Mouse (Mus musculus): Measurements from ENCODE around the gene Hdc.

The Hdc gene

DNA sequence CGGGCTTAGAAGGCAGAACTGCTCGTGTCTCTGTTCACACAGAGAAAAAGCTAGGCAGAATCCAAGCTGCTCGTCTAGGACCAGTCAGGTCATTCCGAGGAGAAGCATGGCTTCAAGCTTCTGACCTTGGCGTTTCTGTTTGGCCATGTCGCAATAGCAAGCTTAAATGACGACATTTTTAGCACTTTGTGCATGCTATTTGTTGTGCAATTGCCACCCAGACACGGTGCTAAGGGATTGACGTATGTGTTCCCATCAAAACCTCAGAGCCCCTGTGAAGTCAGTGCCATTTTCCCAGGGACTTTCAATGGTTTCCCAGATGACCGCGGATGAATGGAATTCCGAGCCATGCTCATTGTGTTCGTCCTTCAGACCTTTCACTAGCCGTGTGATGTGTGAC, 18.6 kb downstream of the Hdc start:
- no peak for DNase-seq (ENCODE audit: low read depth)

DNA sequence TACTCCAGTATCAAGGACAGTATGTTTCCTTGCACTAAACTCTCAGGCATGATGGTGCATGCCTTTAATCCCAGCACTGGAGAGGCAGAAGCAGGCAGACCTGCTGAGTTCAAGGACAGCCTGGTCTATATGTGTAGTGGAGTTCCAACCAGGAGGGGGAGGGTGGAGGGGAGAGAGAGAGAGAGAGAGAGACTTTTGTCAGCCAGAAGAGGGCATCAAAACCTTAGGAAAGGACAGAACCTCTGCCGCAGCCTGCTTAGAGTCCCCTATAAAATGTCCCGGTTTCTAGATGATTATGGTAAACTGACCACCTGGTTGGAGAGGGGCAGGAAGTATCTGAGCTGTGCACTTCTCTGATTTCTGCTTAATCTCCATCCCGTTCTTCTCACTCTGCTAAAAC, 20.1 kb downstream of the Hdc start:
- DNase-seq (ENCODE audit: low read depth), result peak; percentile 73

DNA sequence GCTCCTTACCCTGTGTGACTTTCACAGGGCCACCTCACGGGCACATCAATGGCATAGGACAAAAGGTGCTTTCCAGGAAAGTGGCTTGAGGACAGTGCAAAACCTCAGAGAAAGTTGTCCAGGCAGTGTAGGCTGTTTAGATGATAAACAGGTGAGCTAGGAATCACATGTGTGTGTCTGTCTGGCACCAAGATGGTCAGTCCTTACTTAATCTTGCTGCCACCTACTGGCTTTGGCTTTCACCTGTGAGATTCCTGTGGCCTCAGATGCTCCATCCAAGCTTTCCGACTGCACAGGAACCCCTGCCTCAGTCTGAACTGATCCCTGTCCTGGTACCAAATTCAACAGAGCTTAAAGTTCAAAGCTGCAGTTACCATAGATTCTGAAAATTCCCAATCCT, 20.7 kb downstream of the Hdc start:
- DNase-seq (ENCODE audit: low read depth), result no peak

DNA sequence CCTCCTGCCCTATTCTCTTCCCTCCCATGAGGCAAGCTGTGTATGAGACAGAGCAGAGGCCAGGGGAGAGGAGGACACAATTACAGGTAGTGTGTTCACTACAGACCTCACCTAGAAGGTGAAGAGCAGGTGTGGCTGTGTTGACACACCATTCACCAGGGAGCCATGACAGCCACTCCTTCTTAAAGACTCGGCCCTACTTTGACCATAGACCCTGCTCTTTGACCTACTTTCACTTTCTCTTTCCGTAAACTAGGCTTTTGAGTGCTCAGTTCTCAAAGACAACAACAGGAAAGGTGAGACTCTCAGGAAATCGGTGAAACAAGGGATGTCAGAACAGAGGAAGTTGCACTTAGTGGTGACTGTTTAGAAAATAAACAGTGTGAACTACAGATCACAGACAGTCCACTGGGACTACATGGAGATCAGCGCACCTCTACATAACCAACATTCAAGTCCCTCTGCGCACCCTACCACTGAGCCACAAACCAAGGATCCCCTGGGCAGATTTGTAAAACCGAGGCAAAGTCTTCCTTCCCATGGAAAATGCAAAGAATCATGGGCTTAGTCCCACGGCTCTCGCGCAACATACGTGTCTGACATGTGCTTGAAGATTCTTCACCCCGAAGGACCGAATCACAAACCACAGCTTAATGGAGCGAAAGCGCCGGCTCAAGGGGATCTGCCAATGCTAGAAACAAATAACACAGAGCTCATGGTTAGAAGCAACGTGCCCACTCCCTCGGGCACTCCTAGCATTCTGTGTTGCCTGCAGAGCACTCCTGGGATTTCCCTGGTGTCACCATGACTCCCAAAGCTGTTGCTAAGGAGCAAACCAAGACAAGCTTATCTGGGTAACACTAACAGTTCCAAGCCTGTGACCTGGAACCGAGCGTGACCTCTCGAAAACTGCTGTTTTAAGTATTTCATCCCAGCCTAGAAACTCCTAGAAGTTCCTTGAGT, 21.5 kb downstream of the Hdc start:
- DNase-seq (ENCODE audit: low read depth), result peak; percentile 83

- peak; percentile 21 for DNase-seq (ENCODE audit: low read depth)
These were observed 22.6 kb downstream of the Hdc start for GRCm38 (mm10) chr2:126596347-126597072.

- DNase-seq (ENCODE audit: low read depth), result peak; percentile 89
These were observed 25.1 kb downstream of the Hdc start for GRCm38 (mm10) chr2:126593831-126594610.

DNA sequence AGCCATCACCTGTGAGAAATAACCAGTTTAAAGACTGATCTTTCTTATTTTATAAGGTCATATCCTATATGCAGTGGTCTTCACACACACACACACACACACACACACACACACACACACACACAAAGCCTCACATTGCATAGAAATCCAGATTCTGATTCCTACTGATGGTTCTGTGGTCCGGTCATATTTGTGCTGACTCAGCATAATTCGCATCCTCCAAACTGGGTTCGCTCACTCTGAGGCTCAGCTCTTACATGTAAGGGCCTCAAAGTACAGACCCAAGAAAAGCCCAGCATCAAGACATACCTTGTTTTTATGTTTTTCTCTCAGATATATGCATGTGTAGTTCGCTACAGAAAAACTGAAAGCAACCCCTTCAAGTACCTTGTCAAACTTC, 27.8 kb downstream of the Hdc start:
- no peak for DNase-seq (ENCODE audit: low read depth)

DNA sequence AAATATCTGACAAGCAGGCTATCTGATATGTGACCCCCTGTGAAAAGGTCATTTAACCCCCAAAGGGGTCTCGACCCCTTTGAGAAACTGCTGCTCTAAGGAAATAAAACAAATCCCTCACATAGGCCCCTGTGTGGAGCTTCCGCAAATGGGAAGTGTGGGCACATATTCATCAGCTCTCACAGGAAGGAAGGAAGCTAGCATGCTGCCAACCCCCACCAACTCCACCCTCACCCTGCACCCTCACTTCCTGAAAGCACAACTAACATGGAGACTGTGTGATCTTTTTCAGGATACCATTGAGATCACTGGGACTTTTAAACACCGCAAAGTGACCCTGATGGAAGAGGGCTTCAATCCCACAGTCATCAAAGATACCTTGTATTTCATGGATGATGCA, 31.6 kb downstream of the Hdc start:
- no peak for DNase-seq (ENCODE audit: low read depth)

DNA sequence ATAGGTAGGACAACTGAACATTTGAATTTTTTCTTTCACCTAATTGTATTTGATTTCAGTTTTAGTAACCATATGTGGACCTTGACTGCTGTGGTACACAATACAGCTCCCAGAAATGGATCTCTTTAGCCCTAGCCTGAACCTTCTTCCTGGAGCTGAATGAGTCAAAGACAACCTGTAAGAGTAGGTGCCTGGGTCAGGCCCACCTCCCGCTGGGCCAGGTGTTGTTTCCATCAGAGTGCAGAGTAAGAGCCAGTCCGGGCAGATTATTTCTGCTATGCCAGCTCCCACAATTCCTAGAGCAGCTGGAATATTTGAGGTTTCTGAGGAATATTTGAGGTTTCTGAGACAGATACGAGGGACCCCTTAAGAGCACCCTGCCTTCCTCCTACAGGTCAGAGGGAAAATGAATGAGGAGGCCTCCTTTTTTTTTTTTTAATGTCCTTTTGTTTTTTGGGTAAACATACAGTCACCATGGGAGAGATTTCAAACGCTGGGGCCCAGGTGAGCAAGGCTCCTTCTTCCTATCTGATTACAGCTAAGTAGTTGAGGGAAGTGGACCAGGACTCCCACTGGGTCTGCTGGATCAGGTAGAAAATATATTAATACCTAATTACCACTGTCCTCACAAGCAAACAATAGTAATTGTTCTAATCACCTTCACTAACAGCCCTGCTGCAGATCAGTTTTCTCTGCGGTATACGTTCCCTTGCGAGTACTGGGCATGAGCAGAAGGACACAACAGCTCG, 34.3 kb downstream of the Hdc start:
- no peak for DNase-seq (ENCODE audit: low read depth)

DNA sequence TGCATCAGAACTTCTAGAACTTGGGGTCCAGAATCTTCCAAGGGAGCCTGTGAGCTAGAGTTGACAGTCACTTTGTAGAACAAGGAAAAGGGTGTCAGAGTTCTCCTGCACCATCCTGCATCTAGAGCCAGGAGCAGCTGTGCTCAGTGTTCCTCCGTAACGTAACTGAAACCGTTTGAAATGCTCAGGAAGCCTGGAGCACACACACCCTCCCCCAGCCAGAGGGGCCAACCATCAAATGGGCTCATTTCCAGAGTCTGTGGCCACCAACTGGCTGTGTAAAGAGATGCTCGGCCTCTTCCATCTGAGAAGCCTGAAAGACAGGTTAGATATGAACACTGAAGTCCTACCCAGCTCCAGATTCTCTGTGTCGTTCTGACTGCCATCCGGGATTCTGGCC, 35.1 kb downstream of the Hdc start:
- no peak for DNase-seq (ENCODE audit: low read depth)

- no peak for DNase-seq (ENCODE audit: low read depth)
These were observed 39.8 kb downstream of the Hdc start for GRCm38 (mm10) chr2:126579282-126579681.

DNA sequence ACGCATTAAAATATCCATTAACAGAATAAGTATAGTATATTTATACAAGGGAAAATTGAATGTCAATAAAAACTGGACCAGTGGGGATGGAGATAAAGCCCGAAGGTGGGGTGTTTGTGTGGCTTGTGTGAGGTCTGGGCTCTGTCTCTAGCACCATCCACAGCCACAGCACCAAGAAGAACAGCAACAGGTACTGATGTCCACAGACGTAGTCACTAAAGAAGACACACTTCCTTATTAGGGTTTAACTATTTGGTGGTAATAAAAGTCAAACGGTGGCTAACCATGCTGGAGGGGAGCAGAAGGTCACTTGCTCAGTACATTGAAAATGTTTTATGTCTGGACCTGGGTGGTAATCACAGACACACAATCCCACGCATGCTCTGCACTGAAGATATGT, 41.7 kb downstream of the Hdc start:
- no peak for DNase-seq (ENCODE audit: low read depth)

- DNase-seq (ENCODE audit: low read depth), result no peak
These were observed 43.5 kb downstream of the Hdc start for GRCm38 (mm10) chr2:126575391-126576176.

DNA sequence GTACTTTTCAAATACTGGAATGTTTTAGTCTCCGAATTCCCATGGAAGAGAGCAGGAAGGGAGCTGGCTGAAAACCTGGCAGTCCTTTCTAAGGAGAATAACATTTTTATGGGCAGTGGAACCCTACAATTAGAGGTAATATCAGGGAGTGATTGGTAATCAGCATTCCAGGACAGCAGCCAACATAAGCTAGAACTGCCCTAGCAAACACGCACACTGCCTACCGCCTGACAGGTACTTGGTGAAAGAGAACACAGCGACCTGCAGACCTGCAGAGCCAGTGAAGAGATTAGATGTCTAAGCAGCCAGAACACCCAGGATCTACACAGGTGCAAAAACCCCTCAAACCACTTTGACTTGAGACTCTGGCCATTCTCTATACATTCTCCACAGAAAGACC, 46.4 kb downstream of the Hdc start:
- no peak for DNase-seq (ENCODE audit: low read depth)

GRCm38 (mm10) chr2:126572163-126572562, 46.9 kb downstream of the Hdc start:
- no peak for DNase-seq (ENCODE audit: low read depth)

DNA sequence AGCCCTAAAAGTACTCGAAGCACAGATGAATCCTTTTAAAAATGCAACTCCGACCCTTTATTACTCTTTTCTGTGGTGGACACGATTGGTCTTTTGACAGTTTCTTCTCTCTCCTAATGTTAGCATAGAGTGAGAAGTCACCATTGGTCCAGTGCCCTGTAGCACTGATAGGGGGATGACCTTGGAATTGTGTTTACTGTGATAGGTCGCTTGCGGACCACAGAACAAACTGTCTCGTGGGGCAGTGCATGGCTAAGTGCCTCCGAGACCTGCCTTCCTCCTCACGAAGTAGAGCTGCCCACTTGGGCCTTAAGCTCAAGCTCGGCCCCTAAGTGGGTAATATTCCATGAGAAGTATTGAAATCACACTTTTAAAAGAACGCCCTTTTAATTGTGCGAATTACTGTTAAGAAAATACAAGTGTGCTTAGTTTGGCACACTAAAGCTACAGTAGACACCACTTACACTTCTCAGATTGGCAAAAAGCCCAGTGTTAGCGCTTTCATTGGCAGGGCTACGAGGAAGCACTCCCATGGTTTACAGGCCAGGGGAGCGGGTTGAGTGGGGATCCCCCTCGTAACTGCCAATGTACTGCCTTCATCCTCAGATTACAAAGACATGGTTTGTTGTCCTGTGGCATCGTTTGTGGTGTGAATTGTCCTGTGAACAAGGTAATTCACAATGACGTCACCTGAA, 55.5 kb downstream of the Hdc start:
- no peak for DNase-seq (ENCODE audit: low read depth)

DNA sequence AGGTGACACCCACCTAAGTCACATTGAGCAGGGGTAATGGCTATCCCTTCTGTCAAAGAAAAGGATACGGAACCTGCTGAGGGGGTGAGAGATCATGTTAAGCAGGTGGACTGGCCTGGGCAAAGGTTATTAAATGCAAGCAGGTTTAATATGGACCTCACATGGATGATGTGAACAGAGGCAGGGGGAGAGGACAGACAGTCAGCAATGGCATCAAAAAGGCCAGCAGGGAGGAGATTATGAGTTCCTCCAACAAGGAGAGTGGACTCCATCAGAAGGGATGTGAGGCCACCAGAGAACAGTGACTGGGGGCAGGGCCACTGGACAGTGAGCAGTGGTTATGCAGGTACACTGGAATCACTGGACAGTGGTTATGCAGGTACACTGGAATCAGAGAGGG, 59.0 kb downstream of the Hdc start:
- DNase-seq (ENCODE audit: low read depth), result no peak

DNA sequence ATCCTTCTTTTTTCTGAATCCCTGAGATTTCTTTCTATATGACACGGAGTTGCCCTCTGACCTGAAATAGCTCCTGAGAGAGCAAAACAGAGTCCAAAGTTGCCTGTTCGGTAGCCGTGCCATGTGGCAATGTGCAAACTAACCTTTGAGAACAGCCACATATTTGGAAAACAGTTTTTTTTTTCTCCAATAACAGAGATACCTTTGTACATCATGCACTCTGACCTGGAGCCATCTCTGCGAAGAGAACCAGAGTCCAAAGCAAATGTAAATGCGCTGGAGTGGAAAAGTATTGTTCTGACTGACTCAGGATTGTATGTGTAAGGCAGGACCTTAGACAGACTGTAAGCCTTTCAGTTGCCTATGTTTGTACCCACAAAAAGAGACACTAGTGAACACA, 63.6 kb downstream of the Hdc start:
- DNase-seq (ENCODE audit: low read depth), result no peak

DNA sequence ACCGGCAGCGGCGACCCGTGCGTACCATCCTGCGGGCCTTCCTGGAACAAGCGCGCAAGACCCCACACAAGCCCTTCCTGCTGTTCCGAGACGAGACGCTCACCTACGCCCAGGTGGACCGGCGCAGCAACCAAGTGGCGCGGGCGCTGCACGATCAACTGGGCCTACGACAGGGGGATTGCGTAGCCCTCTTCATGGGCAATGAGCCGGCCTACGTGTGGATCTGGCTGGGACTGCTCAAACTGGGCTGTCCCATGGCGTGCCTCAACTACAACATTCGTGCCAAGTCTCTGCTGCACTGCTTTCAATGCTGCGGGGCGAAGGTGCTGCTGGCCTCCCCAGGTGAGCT, 65.8 kb downstream of the Hdc start:
- DNase-seq (ENCODE audit: low read depth), result no peak

Data from naive thymus-derived CD4-positive, alpha-beta T cell, adult 2 months (primary cell).